Mouse (Mus musculus) E14TG2a.4 (cell line): ENCODE data around the gene Ephb2.

Experiments
- CTCF ChIP-seq: conservative IDR thresholded peaks from 2 replicates; pipeline ENCODE4 v1.5.1; 2014; ENCODE audit warnings: low read length
- NANOG ChIP-seq: IDR thresholded peaks from 2 replicates; pipeline ENCODE4 v1.6.1; 2014; ENCODE audit warnings: borderline replicate concordance, low read length, mixed read lengths

- peak; percentile 69 for TF ChIP-seq CTCF
- no peak for TF ChIP-seq NANOG
Observed at GRCm38 (mm10) chr4:136768499-136768898, 67.3 kb downstream of the Ephb2 start.
